Mouse (Mus musculus) adrenal gland, adult 8-10 months (tissue): ENCODE data around the gene Zbtb32. TPM values are rescaled to one million over a fixed set of nuclear protein-coding genes. Genes with fewer than 3 reads are reported as not detected.

Experiments used
- DNase-seq: peaks from one replicate; pipeline ENCODE4 v3.0.0; 2022
- total RNA-seq, 4 experiments: library from RNA; stranded (reverse); gene quantifications; 2 replicates each; pipeline ENCODE4 v1.2.4; 2022

The Zbtb32 gene
- total RNA-seq, 4 experiments from 2014 or later = 0.73 to 1.8 TPM; not detected in 2

DNA sequence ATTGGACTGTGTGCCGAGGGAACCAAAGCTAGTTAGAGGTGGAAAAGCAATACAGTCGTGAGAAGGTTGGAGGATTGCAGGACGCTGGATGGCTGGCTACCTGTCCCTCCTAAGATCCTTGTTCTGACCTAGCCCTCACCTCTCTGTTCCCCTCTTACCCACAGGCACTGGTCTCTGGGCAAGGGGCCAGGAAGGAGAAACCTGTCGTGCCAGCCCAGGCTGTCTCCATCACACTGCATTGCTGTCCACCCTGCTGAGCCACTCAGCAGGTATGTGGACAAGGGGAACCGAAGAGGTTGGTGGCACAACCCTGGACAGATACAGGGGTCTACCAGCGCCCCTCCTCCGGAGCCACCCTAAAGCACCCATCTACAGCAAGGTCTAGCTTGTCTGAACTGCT lies 1.9 kb upstream of the Zbtb32 start:
- no peak for DNase-seq

DNA sequence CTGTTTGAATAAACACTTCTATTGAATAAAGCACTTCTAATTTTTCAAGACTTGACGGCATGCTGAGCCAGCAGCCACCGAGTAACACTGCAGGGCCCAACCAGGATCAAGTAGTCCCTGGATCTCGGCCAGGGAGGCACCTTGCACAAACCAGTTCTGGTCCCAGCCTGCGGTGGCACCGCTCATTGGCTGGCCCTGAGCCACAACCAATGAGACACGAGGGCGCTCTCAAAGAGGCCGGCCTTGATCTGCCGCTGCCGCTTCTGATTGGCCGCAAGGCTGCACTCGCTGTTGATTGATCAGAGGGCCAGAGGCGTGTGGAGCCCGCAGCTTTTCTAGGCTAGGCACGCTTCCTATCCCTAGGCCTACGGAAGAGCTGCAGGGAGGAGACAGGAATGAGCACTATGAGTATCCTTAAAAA lies 1.2 kb upstream of the Zbtb32 start:
- peak; percentile 92 for DNase-seq

DNA sequence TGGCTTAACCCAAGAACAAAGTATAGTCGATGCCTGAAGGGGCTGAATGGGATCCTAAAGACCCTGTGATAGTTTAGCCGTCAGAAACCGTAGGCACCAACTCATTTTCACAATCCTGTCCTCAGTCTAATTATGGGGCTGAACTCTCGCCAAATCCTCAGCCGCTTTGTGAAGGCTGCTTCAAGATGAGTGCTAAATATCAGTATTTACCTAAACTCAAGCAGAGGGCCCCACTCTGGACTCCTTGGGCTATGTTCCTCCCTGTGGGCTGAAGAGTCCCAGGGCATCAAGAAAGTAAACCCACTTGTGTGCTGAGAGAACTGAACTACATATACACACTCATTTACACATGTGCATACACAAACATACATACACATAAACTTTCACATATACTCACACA lies 1.9 kb downstream of the Zbtb32 start:
- no peak for DNase-seq

DNA sequence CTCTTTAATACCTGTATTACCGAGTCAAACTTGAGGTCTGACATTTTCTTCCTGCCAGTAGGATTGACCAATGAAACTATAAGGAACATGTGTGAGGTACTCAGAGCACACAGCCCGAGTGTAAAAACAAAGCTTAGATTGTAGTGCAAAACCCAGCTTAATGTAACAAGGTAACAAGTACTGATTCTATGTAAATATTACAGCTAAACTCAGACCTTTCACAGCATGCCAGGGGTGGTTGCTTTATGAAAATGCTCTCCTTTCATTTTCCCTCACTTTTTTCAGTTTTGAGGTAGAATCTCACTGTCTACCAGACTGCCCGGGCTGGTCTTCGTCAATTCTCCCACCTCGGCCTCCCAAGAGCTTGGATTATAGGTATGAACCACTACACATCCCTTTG lies 2.6 kb downstream of the Zbtb32 start:
- DNase-seq = no peak

DNA sequence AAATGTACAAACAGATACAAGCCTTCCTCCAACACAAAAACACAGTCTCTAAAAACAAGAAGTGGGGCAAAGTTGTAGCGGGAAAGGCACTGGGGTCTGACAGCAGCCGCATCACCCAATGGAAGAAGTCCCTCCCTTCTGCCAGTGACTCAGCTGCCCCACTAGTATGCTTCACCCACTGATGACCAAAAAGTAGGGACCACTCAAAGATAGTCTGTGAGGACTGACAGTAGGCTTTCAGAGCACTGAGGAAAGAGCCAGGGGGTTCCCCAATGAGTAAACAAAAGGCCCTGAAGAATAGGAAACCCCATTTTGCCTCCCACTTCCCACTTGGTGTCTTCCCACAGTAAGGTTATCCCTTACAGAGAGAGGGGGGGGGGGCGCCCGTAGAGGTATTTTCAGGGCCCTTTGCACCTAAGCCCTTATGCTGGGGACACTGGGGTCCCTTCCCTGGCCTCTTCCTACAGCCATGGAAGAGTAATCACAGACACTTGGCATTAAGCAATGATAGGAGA lies 4.1 kb downstream of the Zbtb32 start:
- DNase-seq = no peak

DNA sequence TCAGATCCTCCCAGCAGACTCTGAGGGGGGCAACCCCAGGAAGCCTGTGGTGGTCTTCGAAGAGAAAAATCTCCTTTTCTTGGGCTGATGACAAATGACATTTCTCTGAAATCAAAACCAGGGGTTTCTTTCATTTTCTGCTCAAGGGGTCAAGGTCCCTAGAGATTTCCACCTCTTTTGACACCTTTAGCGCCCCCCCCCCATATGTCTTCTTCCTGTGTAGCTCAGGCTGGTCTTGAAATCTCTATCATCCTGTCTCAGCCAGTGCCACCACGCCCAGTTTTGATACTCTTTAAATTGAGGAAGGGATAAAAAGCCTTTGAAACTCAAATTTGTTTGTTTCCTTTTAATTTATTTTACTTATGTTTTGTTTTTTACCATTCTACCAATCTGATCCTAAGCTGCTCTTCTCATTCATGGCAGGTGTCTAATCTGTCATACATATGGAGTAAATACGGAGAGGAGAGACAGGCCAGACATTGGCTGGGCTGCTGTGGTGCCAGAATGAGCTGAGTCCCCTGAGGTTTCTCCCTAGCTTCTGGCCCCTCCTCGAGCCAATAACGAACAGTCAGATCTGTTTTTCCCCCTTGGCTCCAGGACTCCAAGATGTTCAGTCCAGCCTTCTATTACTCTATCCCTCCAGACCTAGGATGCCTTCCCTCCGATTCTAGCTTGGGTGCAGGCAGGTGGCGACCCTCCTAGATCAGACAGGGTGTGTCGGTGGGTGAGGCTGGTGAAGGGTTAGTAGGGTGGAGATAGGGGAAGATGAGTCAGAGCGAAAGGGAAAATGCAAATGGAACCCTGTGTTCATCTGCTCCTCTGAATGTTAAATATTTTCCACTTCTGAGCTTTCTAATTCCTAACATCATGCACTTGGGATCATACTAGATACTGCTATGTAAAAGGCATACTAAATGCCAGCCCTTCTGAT lies 4.9 kb downstream of the Zbtb32 start:
- DNase-seq = no peak

DNA sequence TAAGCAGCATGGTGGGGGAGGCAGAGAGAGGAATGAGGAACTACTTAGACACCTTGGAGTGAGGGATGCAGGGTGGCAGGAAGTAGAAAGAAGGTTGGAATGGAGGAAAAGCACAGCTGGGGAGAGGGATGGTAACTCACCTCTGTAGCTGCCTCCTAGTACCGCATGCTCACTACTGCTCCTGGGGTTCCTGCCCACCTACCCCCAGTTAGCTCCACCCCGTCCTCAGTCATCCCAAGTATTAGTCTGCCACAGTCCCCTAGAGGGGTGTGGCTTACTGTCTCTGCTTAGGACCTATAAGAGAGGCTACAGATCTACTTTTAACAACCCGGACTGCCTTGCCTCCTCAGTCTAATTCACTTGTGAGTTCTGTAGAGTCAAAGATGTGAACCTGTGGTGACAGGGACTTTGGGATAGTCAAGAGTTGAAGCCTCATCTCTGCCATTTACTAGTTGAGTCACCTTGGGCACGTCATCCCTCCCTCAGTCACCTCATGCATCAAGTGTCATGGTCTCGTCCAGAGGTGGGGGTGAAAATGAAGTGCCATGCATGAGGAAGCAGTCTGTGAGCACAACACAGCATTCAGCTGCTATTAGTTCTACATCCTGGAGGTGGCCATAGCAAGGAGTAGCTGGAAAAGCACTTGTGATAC lies 5.8 kb downstream of the Zbtb32 start:
- DNase-seq = no peak

DNA sequence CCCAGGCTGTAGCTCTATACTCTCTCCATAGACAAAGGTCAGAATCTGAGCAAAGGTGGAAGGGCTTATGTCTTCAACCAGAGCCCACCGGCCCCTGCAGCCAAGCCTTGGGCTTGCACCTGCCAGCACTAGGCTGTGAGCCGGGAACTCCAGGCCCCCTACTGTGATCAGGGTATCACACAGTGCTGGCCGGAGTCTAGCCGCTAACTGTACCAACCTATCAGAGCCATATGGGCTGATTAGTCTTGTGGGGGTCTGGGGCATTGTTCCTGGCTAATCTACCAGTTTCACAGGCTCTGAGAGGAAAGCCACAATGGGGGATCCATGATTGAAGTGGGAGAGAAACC lies 7.1 kb downstream of the Zbtb32 start:
- no peak for DNase-seq

DNA sequence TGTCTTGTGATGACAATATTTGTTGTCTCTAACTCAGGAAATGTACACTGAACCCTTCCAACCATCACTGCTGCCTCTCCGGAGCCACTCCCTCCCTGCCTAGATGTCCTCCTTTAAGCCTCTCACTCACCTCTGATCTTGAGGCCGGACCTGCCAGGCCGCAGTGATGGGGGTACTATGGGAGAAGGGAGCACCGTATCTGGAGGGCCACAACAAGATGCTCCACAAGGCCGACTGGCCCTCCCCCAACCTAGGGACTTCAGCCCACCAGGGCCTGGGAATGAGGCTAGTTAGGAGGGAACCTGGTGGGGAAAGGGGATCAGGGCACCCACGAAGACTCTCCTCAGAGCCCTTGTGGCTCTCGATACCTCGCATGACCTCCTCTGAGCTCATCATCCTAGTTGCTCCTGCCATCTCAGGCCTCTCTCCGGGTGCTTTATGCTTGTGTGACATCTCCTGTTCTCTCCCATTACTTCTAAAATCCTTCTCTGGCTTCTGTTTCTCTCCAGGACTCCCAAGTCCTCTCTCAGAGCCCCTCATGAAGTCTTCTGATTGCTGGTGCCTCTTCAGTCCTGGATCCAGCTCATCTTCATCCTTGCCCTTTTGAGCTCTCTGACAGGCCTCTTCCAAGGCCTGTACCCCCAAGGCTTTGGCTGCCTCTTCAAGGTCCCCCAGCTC lies 7.6 kb downstream of the Zbtb32 start:
- no peak for DNase-seq

DNA sequence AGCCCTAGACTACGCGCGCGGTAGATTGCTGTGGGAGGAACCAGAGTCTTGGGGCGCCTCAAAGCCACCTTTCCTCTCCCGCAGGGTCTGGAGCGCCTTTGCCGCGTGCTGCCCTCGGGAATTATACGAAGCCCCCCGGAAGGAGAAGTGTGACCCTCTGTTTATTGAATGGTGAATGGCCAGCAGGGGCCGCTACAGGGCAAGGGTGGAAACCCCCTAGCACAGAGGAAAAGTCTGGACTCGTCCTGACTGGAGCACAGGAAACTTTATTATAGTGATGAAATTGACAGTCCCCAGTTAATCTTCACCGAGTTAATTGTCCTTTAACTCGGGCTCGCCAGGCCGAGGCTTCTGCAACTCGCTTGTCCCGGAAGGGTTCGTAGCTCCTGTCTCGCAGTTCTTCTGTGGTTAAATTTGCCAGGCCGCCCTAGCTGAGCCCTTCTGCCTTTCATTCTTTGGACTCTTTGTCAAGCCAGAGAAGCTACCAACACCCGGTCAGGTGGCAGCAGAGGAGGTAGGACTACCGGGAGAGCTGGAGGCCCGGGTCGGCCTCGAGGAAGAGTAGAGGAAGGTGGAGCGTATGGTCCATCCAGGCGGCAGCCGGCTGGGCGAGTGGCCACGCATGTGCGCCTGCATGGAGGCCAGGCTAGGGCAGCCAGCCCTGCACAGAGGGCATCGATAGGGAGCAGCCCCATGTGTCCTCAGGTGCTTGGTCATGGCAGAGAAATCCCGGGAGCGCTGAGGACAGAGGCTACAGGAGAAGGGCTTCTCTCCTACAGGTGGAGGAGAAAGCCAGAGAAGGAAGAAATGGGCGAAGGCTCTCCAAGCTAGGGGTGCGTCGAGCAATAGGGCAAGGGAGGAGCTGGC lies 9.0 kb downstream of the Zbtb32 start:
- peak; percentile 79 for DNase-seq

DNA sequence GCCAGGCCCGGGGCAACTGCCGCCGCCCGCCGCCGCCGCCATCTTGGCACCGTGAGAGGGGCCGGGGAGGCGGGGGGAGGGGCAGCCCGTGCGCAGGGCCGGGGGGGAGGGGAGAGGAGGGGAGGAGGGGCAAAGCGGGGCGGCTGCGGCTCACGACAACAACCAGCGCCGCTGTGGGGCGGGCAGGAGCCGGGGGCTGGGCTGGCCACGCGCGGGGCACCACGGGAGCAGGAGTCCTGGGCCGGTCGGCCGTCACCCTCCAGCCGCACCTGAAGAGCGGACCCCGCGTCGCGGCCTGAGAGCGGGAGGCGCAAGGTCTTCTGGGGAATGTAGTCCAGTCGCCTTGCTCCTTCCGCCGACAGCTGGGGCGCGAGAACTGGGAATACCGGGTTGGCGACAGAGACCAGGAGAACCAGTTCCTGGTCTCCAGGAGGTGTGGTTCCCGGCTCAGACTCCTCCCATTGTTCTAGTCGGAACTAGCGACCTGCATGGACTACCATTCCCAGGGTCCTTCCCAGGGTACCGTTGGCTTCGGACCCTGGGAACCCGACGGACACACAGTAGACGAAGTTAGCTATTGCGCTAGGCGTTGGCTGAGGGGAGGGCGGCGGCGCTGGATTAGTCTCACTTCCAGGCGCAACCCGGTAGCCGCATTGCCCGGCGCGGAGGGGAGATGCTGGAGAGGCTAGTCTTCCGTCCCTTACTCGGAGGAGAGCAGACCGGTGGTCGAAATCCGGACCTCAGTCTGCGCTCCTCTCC lies 9.9 kb downstream of the Zbtb32 start, which contains the start of gene Kmt2b:
Gene Kmt2b, minus strand, starts transcription at position 51 of the 759 bp plus-strand sequence.
- peak; percentile 98 for DNase-seq

DNA sequence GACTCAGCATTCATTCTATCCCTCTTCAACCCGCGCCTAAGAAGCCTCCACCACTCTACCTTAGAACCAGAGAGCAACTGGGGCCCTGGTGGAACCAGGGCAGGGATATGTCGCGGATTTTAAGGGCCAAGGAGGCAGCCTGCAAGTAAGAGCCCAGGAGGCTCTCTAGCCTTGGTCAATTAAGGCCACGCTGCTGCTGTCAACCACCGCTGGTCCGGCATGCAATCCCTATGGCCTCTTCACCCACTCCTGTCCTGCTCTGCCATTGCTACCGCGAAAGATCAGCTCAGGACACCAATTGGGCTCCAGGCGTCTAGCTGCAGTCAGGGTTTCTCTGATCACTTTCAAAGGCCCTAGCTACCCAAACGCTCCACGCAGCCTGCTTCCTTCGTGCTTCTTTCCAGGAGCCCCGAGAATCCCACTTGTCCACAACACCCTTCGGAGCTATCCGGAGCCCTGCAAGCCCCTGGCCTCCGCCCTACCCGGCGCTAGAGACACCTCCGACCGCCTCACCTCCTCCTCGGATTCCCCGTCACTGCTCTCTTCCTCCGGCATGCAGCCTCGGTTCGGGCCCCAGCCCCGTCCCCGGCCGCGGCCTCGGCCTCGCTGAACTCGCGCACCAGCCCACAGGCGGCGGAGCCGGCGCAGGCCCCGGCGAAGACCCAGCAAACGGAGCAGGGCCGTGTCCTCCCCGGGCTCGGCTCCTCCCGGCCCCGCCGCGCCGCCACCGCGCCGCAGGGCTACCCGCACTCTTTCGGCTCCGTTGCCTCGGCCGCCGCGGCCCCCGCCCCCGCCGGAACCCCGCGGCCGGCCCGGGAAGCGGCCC lies 10.7 kb downstream of the Zbtb32 start:
- DNase-seq = no peak

DNA sequence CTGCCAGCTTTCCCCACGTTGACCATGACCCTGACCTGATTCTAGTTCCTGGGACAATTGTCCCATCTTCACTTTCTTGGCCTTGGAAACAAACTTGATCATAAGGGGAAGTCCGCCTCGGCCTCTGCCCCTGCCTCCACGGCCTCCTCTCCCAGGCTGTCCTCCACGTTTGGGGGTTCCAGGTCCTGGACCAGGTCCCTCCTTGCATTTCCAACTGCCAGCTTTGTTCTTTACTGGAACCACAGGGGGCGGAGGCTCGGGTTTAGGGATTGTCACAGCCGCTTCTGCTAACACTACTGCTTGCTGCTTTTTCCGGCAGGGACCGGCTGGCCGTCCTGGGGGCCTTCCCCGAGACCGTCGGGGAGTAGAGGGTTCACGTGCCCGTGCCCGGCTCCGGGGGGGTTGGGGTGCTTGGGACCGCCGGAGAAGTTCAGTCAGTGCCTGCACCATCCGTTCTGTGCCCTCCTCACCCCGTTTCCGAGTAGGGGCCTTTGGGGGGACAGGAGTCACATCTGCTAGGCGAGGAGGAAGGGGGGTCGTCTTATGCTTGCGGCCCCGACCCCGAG lies 12.2 kb downstream of the Zbtb32 start:
- DNase-seq = no peak

DNA sequence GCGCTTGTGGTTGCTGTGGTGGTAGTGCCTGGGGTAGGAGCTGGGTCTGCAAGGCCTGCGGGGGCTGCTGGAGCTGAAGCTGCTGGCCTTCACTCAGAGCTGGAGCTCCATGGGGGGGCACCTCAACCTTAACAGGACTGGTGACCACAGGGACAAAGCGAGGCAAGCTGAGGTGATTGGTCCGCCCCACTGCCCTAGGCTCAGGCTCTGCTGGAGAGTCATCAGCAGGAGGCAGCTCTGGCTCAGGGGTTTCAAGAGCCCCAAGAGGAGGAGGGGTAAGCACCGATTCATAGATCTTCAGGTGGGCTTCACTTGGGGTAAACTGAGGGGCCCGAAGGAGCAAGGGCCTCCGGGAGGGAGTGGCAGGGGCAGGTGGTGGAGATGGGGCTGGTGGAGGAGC lies 13.5 kb downstream of the Zbtb32 start:
- no peak for DNase-seq

DNA sequence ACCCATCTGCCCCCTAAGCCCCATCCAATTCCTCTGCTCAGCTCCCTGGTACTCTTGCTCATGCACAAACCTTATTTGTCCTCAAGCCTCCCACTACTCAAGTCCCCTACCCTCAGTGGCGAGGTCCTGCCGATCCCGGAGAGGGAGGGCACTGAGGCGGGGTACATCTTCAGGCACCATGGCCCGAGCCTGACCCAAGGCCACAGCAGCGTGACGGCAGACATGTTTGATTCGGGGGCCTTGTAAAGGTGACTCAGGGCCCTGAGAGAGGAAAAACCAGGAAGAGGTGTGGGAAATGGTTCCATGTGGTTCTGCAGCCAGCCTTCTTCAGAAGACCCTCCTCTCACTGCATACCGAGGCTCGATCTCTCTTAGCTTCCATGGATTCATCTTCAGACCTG lies 14.4 kb downstream of the Zbtb32 start:
- DNase-seq = peak; percentile 21

DNA sequence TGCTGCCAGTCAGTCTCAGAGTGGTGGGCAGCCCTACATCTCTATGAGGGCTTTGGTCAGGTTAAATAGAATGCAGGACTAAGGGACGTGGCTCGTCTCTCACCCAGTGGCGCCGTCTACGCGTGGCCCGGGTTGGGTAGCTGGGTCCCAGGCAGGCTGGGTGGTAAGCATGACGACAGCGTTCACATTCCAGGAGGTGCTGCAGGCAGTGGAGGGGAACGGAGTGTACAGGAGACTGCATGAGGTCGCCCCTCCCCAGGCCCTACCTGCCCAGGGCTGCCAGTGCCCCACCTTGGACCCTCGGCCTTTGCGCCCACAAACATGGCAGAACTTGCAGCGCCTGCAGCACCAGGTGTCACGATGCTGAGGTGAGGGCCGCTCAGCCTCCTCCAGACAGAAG lies 17.2 kb downstream of the Zbtb32 start:
- DNase-seq = peak; percentile 11

DNA sequence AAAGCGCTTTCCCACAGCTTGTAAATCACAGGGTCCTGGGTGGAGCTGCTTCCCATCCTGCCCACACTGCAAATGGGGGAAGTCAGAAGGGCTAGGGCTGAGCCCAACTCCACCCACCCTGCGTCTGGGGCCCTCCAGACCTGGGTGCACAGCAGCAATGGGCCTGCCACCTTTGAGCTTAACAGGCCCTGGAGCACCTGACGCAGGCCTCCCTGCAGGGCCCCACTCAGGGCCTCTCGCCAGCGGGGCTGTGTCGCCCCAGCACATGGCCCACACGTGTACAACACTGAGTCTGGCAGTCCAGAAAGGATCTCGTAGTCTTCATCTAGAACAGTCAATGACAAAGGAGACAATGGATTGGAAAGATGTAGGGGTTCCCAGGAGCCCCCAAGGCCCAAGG lies 18.8 kb downstream of the Zbtb32 start:
- no peak for DNase-seq

DNA sequence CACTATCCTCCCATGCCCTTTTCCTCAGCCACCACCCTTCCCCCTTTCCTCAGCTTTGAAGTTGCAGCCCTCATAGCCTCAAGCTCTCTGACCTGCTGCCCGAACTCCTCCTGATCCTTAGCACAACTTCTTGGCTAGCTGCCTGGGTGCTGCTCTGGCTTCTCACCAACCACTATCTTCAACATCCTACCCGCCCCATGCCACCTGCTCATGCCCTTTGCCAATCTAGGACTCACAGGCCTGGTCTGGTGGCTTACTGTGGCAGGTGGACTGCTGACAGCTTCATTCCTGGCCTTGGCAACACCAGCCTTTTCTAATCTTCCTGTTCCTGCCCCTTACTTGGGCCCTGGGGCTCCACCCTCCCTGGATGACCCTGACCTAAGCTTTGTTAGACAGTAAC lies 25.7 kb downstream of the Zbtb32 start:
- no peak for DNase-seq

DNA sequence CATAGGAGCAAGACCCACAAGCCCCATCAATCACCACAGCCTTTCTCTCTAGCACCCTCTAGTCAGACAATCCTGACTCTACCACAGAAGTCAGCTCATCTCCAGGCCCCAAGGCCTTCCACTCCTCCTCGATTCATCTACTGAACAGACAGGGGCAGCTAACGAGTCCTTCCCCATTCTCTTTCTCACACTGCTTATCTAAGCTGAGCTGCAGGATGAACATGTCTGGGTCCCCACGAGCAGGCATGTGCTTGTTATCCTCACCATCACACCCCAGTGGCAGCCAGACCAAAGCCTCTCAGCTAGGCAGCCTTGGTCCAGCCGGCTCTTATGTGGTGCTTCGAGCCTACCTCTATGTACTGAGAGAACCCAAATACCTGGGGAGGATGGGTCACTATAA lies 26.3 kb downstream of the Zbtb32 start:
- DNase-seq = no peak

DNA sequence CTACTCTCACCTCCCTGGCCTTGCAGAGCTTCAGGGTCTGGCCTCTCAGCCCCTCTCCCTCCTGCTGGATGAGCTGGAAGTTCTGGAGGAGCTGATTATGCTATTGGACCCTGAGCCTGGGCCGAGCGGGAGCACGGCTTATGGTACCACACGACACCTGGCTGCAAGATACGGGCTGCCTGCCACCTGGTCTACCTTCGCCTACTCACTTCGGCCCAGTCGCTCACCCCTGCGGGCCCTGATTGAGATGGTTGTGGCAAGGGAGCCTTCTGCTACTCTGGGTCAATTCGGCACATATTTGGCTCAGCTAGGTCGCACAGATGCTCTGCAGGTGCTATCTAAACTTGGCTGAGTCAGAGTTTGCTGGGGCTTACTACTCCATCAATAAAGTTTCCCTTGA lies 31.2 kb downstream of the Zbtb32 start:
- no peak for DNase-seq
